Mouse (Mus musculus) cerebellum, adult 11 months (tissue): ENCODE data around the gene Wasf2.
"Not testable (repeated sequence)": the region's sequence is repeated elsewhere in the genome, so short reads cannot be mapped to it uniquely, and the experiment has no call there.

Source experiments
- DNase-seq: peaks from one replicate; pipeline ENCODE4 v3.0.0; 2022

The Wasf2 gene

DNA sequence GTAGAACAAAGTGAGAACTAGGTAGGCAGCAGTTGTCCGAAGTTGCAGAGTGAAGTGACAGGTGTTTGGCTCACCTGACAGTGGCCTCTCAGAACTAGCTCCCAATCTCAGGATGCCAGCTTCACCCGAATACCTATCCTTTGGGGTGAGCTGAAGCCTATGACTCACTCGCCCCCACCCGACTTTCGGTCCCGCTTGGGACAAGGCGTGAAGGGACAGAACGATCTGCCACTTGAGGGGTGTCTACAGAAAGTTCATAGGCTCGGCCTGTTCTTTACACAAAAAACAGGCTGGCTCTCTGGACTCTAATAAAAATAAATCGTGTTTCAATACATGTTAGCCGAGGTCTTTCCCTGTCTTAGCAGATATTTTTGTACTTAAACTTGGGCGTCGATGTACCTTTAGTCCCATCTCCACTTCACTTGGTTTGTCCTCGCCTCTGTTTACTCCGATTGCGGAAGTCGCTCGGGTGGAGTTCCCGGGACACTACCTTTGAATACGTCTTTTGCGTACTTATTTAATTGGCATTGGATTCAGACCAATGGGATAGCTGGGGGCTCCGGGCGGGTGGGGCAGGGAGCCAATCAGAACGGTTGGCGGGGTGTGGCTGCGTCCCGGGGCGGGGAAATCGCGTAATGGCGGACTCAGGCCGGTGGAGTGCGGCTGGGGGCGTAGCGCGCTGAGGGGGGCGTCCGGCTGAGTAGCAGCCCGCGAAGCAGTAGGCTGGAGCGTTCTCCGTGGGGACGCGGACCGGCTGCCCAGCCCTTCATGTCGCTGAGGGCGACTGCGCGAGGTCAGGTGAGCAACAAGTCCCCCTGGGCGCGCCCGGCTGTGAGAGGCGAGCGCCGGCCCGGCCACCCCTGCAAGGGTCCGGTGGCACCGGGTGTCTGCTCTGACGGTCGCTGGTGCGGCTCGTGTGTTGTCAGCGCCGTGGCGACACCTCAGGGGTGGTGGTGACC is at the start of gene Wasf2:
Gene Wasf2, plus strand, starts transcription at position 575 of the 959 bp plus-strand sequence.
- peak; percentile 83 for DNase-seq

DNA sequence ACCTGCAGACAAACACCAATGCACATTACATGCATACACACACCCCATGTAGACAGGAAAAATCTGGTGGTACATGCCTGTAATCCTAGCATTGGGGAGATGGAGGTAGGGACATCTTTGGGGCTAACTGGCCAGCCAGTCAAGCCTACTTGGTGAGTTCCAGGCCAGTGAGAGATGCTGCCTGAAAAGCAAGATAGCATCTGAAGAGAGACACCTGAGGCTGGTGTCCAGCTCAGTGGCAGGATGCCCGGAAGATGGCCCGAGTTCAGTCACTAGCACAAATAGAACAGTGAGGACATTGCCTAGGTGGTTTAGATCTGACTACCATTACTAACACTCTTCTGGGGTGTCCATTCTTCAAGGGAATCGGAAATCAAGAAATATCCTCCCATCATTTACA is 49.4 kb upstream of the Wasf2 start:
- peak; percentile 47 for DNase-seq

GRCm38 (mm10) chr4:133082216-133082773 is 48.0 kb upstream of the Wasf2 start:
- no peak for DNase-seq

DNA sequence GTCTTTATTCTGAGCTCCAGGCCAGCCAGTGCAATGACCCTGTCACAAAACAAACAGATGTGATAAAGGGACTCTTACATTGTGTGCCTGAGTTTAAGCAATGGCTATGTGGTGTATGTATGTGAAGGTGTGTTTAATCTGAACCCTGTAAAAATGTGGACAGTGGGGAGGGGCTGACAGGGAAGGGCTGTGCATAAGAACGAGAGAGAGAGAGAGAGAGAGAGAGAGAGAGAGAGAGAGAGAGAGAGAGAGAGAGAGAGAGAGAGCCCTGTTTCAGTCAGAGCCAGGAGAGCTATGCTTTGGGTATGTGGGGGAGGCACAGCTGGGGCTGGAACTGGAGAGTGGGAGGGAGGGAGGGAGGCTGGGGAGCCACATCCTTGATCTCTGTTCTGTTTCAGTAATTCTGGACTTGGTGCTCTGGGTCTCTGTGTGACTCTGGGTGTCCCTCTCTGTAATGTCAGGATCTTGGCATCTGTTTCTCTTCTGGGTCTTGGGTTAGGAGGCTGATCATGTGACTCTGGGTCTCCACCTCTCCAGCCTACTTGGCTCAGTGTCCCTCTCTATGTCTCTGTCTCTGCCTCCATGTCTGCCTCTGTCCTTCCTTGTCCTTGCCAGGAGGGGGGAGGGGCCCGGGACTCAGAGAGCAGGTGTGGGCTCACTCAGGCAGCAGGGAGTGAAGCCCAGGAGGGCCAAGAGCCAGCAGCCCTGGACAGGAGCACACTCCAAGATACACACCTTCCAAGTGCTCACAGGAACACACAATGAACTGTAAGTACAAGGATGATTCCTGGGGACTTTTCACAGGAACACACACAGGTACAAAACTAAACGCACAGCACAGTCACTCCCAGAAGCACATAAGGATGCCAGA is 46.1 kb upstream of the Wasf2 start:
- DNase-seq, result peak; percentile 72

- DNase-seq, result peak; percentile 65
Measured at GRCm38 (mm10) chr4:133085011-133085782, 45.1 kb upstream of the Wasf2 start.

GRCm38 (mm10) chr4:133085783-133086342 is 44.4 kb upstream of the Wasf2 start:
- no peak for DNase-seq

DNA sequence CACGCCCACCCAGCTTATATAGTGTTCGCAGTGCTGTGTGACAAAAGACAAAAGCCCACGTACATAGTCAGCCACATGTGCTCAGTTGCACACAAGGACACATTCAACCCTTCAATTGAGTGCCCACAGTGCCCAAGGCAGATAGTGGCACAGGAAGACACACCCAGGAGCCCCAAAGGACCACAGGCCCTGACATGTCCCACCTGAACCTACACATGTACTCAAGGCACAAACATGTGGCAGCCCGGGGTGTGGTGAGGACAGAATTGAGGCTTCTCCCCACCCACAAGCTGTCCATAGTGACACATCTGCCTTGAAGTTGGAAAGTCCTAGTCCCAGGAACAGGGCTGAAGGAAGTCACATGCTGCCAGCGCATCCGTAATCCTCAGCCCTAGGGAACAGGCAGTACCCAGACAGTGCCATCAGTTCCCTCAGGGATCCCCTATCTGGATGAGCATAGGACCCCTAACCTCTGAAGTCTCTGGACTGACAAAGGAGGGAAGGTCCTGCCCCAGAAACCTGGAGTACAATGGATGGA is 43.1 kb upstream of the Wasf2 start:
- no peak for DNase-seq

DNA sequence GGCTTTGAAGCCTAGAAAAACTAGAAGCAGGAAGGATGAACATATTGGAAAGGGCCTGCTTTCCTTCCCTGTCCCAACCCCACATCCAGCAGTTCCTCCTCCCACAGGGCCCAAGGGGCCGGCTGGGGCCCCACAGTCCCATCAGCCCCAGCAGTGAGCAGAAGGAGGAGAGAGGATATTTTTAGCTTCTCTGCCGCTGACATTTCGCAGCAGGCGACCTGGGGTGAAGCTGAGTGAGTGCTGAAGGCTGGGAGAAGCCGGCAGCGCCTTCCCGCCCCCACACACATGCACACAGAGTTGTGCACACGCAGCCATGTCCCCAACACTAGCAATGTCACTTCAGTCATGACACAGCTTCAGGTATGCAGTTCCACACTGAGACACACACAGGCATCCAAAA is 42.5 kb upstream of the Wasf2 start:
- no peak for DNase-seq

GRCm38 (mm10) chr4:133089319-133089718 is 41.0 kb upstream of the Wasf2 start:
- no peak for DNase-seq

DNA sequence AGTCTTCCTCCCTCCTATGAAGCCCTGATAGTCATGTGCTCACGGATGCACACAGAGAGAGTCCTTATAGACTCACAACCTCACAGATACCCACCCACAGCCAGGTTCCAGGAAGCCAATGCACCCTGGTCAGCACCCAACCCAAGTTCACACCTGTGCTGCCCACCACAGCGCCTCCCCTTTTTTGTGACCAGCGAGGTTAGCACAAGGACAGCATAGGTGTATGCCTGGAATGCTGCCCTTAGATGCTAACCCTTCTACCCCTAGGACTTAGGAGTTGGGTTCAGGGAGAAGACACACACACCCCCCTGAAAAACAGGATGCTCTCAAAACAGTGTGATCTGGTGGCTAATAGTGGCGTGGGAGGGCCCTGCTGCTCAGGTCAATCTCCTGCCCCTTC is 40.5 kb upstream of the Wasf2 start:
- DNase-seq, result no peak

DNA sequence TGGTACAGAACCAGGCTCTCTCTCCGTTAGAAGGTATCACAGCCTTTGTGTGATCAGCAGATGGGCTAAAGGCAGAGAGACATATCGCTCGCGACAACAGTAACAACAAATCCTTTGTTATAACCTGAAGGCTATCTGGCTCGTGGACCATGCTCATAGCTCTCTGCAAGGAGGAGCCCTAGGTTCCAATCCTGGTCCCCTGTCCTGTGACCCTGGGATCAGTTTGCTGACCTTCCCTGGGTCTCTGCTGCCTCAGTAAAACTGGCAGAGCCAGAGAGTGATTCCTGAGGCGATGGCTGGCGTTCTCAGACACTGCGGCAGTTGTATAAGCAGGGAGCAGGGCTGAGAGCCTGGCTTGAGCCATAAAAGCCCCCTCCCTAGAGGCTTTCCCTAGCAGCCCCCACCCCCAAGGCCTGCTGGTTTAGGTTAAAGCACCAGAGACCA is 40.0 kb upstream of the Wasf2 start:
- no peak for DNase-seq

- no peak for DNase-seq
Measured at GRCm38 (mm10) chr4:133090720-133091458, 39.4 kb upstream of the Wasf2 start.

GRCm38 (mm10) chr4:133091459-133091785 is 38.9 kb upstream of the Wasf2 start:
- DNase-seq, result no peak

GRCm38 (mm10) chr4:133092453-133092901 is 37.8 kb upstream of the Wasf2 start:
- DNase-seq, result no peak

DNA sequence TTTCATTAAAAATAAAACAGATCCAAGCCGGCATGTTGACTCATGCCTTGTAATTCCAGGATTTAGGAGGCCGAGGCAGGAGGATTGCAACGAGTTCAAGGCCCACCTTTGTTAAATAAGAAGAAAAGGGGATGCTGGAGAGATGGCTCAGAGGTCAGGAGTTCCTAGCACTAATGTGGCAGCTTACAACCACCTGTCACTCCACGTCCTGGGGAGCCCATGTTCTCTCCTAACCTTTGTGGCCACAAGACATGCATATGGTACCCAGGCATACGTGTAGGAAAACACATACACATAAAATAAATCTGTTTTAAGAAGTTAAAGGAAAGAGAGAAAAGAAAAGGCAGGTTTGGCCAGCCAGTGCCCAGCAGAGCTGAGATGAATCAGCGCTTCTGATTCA is 37.2 kb upstream of the Wasf2 start:
- no peak for DNase-seq

DNA sequence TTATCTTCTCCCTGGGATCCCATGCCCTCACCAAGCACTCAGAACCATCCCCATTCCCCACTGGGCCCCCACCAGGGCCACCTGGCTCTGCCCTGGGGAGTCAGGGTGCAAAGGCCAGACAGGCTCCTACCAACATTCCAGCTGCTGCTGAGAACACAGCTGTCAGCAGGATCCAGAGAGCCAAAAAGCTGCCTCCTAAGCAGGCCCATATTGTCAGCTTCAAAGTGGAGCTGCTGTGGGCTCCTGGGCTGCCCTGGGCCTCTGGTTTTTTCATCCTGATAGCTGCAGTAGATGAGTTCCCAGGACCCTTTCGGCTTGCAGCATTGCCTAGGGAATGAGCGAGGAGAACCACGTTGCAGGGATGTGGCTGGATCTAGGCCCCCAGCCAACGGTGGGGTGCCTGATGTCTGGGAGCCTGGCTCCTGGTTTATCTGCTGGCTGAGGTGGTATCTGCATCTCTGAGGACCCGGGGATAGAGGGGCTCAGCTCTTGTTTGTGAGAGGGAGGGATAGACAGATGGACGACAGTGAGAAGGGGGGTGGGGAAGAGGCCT is 36.7 kb upstream of the Wasf2 start:
- DNase-seq, result no peak

DNA sequence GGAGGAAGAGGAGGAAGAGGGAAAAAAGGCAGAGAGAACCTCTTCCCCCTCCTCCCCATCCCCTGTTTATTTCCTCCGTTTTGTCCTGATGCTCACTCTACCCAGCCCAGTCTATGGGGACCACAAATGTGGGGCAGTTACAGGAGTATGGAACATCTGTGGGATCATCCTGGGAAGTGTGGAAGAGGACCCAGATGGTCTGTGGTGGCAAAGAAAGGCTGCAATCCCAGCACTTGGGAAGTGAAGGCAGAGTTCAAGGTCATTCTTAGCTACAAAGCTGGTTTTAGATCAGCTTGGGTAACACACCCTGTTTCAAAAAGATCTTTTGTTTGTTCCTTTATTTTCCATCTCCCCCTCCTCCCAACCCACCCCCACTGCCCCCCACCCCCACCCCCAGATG is 36.0 kb upstream of the Wasf2 start:
- no peak for DNase-seq

GRCm38 (mm10) chr4:133094936-133095733 is 35.2 kb upstream of the Wasf2 start:
- peak; percentile 75 for DNase-seq

GRCm38 (mm10) chr4:133095734-133096065 is 34.6 kb upstream of the Wasf2 start:
- DNase-seq, result not testable (repeated sequence)

GRCm38 (mm10) chr4:133096671-133097070 is 33.6 kb upstream of the Wasf2 start:
- not testable (repeated sequence) for DNase-seq
